Comparison of ENCODE assay signal across 8 mouse cellular contexts in genomic region chr8:84985684-84986378, GRCm38 (mm10). TPM values are rescaled to one million over a fixed set of nuclear protein-coding genes. Genes with fewer than 3 reads are reported as not detected.
A peak's percentile ranks its signal among the peaks of the same experiment; 100 is the strongest.
DNase-seq lines count a peak whose midpoint lies in the region; ATAC-seq and TF ChIP-seq lines count a peak whose summit lies in the region.

No protein-coding gene starts in this region.

- no peaks in the 10 kb centered on the region for H3K27me3 ChIP-seq in Patski
- H3K27me3 ChIP-seq in hindbrain, embryonic 16.5 days (replicated peaks; ENCODE audit: control insufficient read depth, insufficient read depth, low read length) = no peaks in the 10 kb centered on the region; the same call in 1 of the 2 replicates

- H3K36me3 ChIP-seq in hindbrain, embryonic 16.5 days (ENCODE audit: control insufficient read depth, insufficient read depth, low read length) = no peaks in the 10 kb centered on the region
- no peaks in the 10 kb centered on the region for H3K36me3 ChIP-seq in macrophage (ENCODE audit: inconsistent target)

- peak; percentile 11 for ATAC-seq in Patski
- peak; percentile 67 for ATAC-seq in hindbrain, embryonic 16.5 days

- no peak for TF ChIP-seq CTCF in Patski (IDR thresholded peaks at IDR 0.05)
- TF ChIP-seq CTCF in left cerebral cortex, adult 2 months (IDR thresholded peaks at IDR 0.05) = no peak

- CTCF ChIA-PET in Patski (lab: Charles Lee) = interaction anchor here (2.8 to 8.7 kb wide), 2 partner anchors 10 to 11 kb away, joined by 24 to 351 read pairs; partner anchors contain the start of genes Gm49661, Junb, Prdx2 and Rnaseh2a

- H3K79me2 ChIP-seq in macrophage (ENCODE audit: inconsistent target) = no peaks in the 10 kb centered on the region

- DNase-seq in Patski (ENCODE audit: low read depth, low spot score) = no peak
- DNase-seq in cerebellum, postnatal 14 days = peak; percentile 91 to 92
- peak; percentile 76 for DNase-seq in gastrocnemius, adult 18-20 months (ENCODE audit: low spot score)
- DNase-seq in left cerebral cortex, adult 2 months (ENCODE audit: extremely low spot score in 1 of 2, low spot score in 2 of 2) = peak; percentile 93 to 96
- DNase-seq in right cerebral cortex, postnatal 25 days = peak; percentile 96
- peak; percentile 84 to 85 for DNase-seq in urinary bladder, postnatal 36 days (ENCODE audit: low spot score in 2 of 2)

- POLR2A ChIA-PET in Patski (lab: Charles Lee) = interaction anchor here (1.0 to 10.0 kb wide), 2 partner anchors 9 to 18 kb away, joined by 3 to 225 read pairs; partner anchors contain the start of gene Junb

- peak overlapping the region; percentile 55 for H3K4me3 ChIP-seq in hindbrain, embryonic 16.5 days (ENCODE audit: low read length)
- H3K4me3 ChIP-seq in left cerebral cortex, adult 2 months = peak overlapping the region; percentile 60
- H3K4me3 ChIP-seq in macrophage (ENCODE audit: inconsistent target) = peak overlapping the region; percentile 28

- H3K9me3 ChIP-seq in hindbrain, embryonic 16.5 days (ENCODE audit: control insufficient read depth, low read length) = no peaks in the 10 kb centered on the region

- H3K4me2 ChIP-seq in hindbrain, embryonic 16.5 days (ENCODE audit: low read length) = peak overlapping the region; percentile 99

- H3K4me1 ChIP-seq in hindbrain, embryonic 16.5 days (ENCODE audit: control insufficient read depth, insufficient read depth, low read depth, low read length) = peaks cover 18% of the 10 kb centered on the region

- peak overlapping the region; percentile 81 for H3K27ac ChIP-seq in hindbrain, embryonic 16.5 days (ENCODE audit: low read depth, low read length)
- H3K27ac ChIP-seq in left cerebral cortex, adult 2 months = peak overlapping the region; percentile 91
- peak overlapping the region; percentile 90 for H3K27ac ChIP-seq in macrophage

- in situ Hi-C loops in Patski (cut with MboI; ENCODE audit: low pct_unique_long_range_greater_than_20kb) = loop anchor here (10.0 kb wide), 2 partner anchors 321 to 781 kb away; partner anchors contain the start of gene Ier2

- WGBS in hindbrain, embryonic 16.5 days = 0% methylated on average over 53 of the region's 53 CpGs
- under 1% methylated on average over 52 of the region's 53 CpGs for WGBS in macrophage (ENCODE audit: missing documents)

- intact Hi-C loops in left cerebral cortex, adult 2 months (cut with DNase I) = loop anchor here (1.0 kb wide), 1 partner anchor 8 kb away; the partner anchor contains the start of gene Junb

- H3K9ac ChIP-seq in hindbrain, embryonic 16.5 days (ENCODE audit: low read depth, low read length) = peak overlapping the region; percentile 72

RNA-seq across cellular contexts. Expression of gene Hook2, which starts 4.6 kb away (rescaled TPM):
- polyA plus RNA-seq in Patski (2021) (33.0 TPM), macrophage (2018) (4.9 to 10.9 TPM (median 6.1 TPM) in 3 replicates)
- 1 to 10 TPM; 2.1 to 2.7 TPM for total RNA-seq in gastrocnemius, adult 18-20 months (2021)
- 37.9 and 39.6 TPM in 2 replicates for polyA plus RNA-seq in hindbrain, embryonic 16.5 days (2015; fragmentation: Nextera tagmentation; extraction: Ambion mirVana)
- 10 to 100 TPM; 11.3 to 11.6 TPM for total RNA-seq in left cerebral cortex, adult 2 months (2021)
- total RNA-seq in macrophage (2018; cell fraction: chromatin; rRNA removed) = 10 to 100 TPM; 31.8 to 96.7 (median 63.1) TPM
- total RNA-seq in macrophage (2018; cell fraction: cytosol; rRNA removed) = 10 to 100 TPM in 9 of 26 experiments, 1 to 10 TPM in 17; 6.0 to 14.1 (median 8.5) TPM
- 10 to 100 TPM in 25 of 26 experiments, 1 to 10 TPM in 1; 9.9 to 41.4 (median 24.7) TPM for total RNA-seq in macrophage (2018; cell fraction: nucleus; rRNA removed)

RNA-seq across cellular contexts. Expression of gene Junb, which starts 7.3 kb away (rescaled TPM):
- polyA plus RNA-seq in Patski (2021) = 280 TPM
- total RNA-seq in gastrocnemius, adult 18-20 months (2021) = 10 to 100 TPM in 1 of 2 experiments, 1 to 10 TPM in 1; 9.4 to 12.5 TPM
- polyA plus RNA-seq in hindbrain, embryonic 16.5 days (2015; fragmentation: Nextera tagmentation; extraction: Ambion mirVana) = 4.3 and 5.3 TPM in 2 replicates
- 100 to 1,000 TPM in 1 of 2 experiments, 10 to 100 TPM in 1; 99.5 to 145 TPM for total RNA-seq in left cerebral cortex, adult 2 months (2021)
- 100 to 1,000 TPM in 24 of 26 experiments, 10 to 100 TPM in 2; 60.1 to 756 (median 302) TPM for total RNA-seq in macrophage (2018; cell fraction: chromatin; rRNA removed)
- total RNA-seq in macrophage (2018; cell fraction: cytosol; rRNA removed) = 1,000 to 10,000 TPM in 5 of 26 experiments, 100 to 1,000 TPM in 19, 10 to 100 TPM in 2; 75.1 to 1,747 (median 592) TPM
- 1,000 to 10,000 TPM in 7 of 26 experiments, 100 to 1,000 TPM in 18, 10 to 100 TPM in 1; 66.0 to 1,515 (median 743) TPM for total RNA-seq in macrophage (2018; cell fraction: nucleus; rRNA removed)
- 26.1 to 86.4 TPM (median 61.3 TPM) in 3 replicates for polyA plus RNA-seq in macrophage (2018)

RNA-seq across cellular contexts. Expression of gene Rnaseh2a, which starts 16.3 kb away (rescaled TPM):
- polyA plus RNA-seq in Patski (2021) = 91.5 TPM
- 10 to 100 TPM; 21.1 to 21.7 TPM for total RNA-seq in gastrocnemius, adult 18-20 months (2021)
- polyA plus RNA-seq in hindbrain, embryonic 16.5 days (2015; fragmentation: Nextera tagmentation; extraction: Ambion mirVana) = 55.8 and 57.5 TPM in 2 replicates
- total RNA-seq in left cerebral cortex, adult 2 months (2021) = 10 to 100 TPM; 43.4 to 47.3 TPM
- total RNA-seq in macrophage (2018; cell fraction: chromatin; rRNA removed) = 10 to 100 TPM in 19 of 26 experiments, 1 to 10 TPM in 7; 3.0 to 44.7 (median 19.1) TPM
- total RNA-seq in macrophage (2018; cell fraction: cytosol; rRNA removed) = 10 to 100 TPM; 26.6 to 53.3 (median 36.5) TPM
- 10 to 100 TPM in 24 of 26 experiments, 1 to 10 TPM in 2; 8.9 to 49.5 (median 24.1) TPM for total RNA-seq in macrophage (2018; cell fraction: nucleus; rRNA removed)
- 15.9 to 39.3 TPM (median 26.2 TPM) in 3 replicates for polyA plus RNA-seq in macrophage (2018)

RNA-seq across cellular contexts. Expression of gene Prdx2, which starts 16.4 kb away (rescaled TPM):
- polyA plus RNA-seq in Patski (2021) = 668 TPM
- 100 to 1,000 TPM; 193 to 200 TPM for total RNA-seq in gastrocnemius, adult 18-20 months (2021)
- 1,040 and 1,063 TPM in 2 replicates for polyA plus RNA-seq in hindbrain, embryonic 16.5 days (2015; fragmentation: Nextera tagmentation; extraction: Ambion mirVana)
- total RNA-seq in left cerebral cortex, adult 2 months (2021) = 100 to 1,000 TPM; 319 to 333 TPM
- total RNA-seq in macrophage (2018; cell fraction: chromatin; rRNA removed) = 10 to 100 TPM in 17 of 26 experiments, 1 to 10 TPM in 9; 2.5 to 77.4 (median 20.3) TPM
- 100 to 1,000 TPM; 154 to 304 (median 217) TPM for total RNA-seq in macrophage (2018; cell fraction: cytosol; rRNA removed)
- total RNA-seq in macrophage (2018; cell fraction: nucleus; rRNA removed) = 100 to 1,000 TPM in 6 of 26 experiments, 10 to 100 TPM in 20; 17.7 to 152 (median 72.0) TPM
- 77.7 to 148 TPM (median 146 TPM) in 3 replicates for polyA plus RNA-seq in macrophage (2018)

RNA-seq across cellular contexts. Expression of gene Gm49661, which starts 16.6 kb away (rescaled TPM):
- polyA plus RNA-seq in Patski (2021) = 6.4 TPM
- total RNA-seq in gastrocnemius, adult 18-20 months (2021) = not detected
- not detected in 2 replicates for polyA plus RNA-seq in hindbrain, embryonic 16.5 days (2015; fragmentation: Nextera tagmentation; extraction: Ambion mirVana)
- not detected for total RNA-seq in left cerebral cortex, adult 2 months (2021)
- total RNA-seq in macrophage (2018; cell fraction: chromatin; rRNA removed) = not detected
- not detected for total RNA-seq in macrophage (2018; cell fraction: cytosol; rRNA removed)
- not detected for total RNA-seq in macrophage (2018; cell fraction: nucleus; rRNA removed)
- polyA plus RNA-seq in macrophage (2018) = not detected in 3 replicates
